Mouse (Mus musculus) frontal cortex, adult (tissue): ENCODE measurements around the gene Fam120a.
A peak's percentile ranks its signal among the peaks of the same experiment; 100 is the strongest.

Source experiments
- ATAC-seq: cut with Nextera tagmentation; 2 replicates; pipeline ENCODE4 v1.9.2; 2017; ENCODE audit warnings: mild to moderate bottlenecking, moderate library complexity, mixed read lengths; ENCODE audit not compliant: low TSS enrichment

Gene Fam120a

DNA sequence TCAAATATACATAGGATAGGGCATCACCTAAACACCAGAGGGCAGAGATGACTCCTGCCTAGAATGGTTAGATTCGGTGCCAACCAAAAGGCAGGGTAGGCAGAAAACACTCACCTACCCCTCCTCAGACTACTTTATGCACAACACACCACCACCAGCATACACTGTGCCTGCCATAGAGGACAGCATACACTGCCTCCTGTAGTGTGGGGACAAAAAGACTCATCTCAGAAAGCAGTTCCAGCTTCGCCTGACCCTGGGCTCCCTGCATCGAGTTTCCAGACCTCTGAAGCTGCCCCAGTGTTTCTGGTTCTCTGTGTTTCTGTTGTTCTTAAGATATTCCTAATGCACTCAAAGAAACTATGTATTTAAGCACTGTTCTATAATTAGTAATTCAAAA lies 54.7 kb downstream of the Fam120a start:
- no peak for ATAC-seq

GRCm38 (mm10) chr13:48911426-48911825 lies 56.4 kb downstream of the Fam120a start:
- no peak for ATAC-seq

- ATAC-seq: no peak
Observed at GRCm38 (mm10) chr13:48905458-48905857, 62.4 kb downstream of the Fam120a start.

DNA sequence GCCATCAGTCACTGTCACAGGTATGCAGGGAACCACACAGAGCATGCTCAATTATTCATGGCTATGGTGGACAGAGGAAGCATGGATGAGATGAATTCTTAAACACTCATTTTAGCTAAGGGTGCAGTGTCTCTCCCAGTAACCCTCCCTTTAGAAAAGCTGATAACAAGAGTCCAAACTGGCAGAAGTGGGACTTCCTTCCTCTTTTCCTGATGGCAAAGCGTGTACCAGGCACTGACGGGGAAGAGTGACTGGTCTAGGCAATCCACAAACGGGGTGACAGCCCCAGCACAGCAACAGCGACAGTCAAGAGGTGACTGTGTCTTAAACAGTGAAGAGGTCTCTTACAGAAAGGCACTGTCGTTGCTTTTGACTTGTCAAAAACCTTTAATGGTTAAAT lies 72.4 kb downstream of the Fam120a start:
- ATAC-seq: no peak

GRCm38 (mm10) chr13:48890260-48890960 lies 77.4 kb downstream of the Fam120a start:
- no peak for ATAC-seq

DNA sequence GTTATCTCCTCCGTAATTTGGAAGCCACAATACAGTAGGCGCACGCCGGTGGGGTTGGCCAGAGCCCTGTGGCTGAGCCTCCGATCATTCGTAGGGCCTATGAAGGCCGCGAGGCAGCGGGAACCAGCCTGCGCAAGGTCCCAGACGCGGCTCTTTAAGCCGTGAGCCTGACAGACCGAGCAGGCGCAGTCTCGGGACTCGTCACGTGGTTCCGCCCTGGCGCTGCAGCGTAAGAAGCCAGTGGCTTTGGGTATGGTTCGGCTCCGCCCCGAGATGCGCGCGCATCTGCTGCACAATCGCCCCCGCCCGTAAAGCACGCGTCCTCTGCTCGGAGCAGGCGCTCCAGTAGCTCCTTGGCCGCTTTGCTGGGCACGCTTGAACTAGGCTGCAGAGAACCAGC lies 89.3 kb downstream of the Fam120a start:
- peak; percentile 96 for ATAC-seq

GRCm38 (mm10) chr13:48877805-48878204 lies 90.0 kb downstream of the Fam120a start:
- ATAC-seq: peak; percentile 1; the same call in 1 of the 2 replicates

DNA sequence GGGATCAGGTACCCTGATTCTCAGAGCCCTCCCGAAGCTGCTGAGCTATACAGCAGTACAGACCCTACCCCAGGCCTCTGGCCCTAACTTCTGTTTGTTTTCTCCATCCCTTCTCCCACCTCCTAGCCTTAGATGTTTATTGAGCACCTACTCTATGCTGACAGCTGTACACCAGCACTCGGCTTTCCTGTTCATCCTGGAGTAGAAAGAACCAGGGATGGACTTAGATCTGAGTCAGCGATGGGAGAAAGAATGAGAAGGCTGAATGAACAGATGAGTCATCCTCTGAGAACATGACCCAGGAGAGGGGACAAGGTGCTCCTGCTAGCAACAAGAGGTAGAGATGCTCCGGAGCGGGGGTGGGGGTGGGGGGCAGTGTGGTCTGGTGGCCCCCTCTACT lies 95.1 kb downstream of the Fam120a start:
- ATAC-seq: no peak

DNA sequence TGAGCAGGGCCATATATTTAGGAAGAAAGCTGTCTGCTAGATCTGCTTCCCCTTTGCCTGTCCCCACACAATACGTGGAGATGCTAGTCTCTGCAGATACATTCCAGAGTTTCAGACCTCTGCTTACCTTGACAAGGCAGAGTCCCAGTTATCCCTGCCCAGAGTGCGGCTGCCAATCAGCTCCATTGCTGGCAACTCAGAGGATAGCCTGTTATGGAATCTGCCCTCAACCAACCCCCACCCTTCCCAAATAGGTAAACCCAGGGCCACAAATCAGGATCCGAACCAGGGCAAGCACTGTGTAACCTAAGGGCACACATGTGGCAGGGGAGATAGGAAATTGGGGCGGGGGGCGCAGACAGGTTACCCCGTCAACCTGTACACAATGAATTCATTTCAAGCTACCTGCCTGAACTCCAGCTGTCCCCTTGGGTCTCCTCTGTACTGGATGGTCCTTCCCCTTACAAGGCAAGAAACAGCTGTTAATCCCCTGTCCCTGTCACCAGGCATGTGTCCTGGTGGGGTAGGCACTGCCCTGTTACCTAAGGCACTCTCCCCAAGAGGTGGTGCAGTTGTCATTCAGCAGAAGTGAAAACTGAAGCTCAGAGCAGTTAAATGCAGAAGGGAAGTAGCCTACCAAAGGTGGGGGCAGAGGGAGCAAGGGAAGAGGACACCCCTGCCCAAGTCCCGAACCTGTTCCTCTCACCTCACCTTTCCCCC lies 95.8 kb downstream of the Fam120a start:
- no peak for ATAC-seq

DNA sequence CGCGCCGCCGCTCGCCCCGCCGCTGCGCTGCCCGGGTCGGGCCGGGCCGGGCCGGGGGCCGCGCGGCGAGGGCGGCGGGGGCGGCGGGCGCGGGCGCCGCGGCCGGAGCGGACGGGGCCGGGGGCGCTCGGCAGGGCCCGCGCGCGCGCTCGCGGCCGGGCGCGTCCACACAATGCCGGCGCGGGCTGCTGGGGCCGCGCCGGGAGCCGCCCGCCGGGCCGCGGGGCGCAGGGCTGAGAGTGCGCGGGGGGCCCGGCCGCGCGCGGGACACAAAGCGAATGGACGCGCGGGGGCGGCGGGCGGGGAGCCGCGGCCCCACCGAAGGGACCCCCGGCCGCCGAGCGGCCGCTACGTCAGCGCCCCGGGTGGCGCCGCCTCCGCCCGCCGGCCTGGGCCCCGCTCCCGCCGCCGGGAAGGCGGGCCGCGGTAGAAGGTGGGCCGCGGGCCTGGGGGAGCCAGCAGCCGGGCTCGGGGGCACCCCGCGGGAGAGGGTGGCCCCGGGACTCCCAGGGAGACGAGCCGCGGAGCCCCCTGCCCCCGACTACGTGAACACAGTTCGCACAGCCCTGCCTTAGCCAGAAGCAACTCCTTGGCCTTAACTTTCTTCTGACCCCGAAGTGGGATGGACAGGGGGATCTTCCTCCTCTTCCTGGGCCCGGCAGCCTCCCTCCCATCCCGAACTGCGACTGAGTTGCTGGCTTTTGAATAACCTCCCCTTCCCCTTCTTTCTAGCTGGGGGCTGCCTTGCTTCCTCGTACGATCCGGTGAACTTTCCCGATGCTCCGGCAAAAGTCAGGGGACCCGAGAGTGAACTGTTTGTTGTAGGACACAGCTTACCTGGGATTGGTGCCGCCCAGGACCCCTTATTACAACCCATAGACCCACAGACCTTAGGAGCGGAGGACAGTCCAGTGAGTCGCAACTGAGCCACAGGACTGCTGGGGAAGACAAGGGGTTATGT lies 96.8 kb downstream of the Fam120a start, which contains the start of gene Phf2:
TSS of gene Phf2 (minus strand) at position 349 of the 961 bp plus-strand sequence.
- peak; percentile 36 for ATAC-seq

- ATAC-seq: peak; percentile 8; the same call in 1 of the 2 replicates
Observed at GRCm38 (mm10) chr13:48869950-48870770, 97.7 kb downstream of the Fam120a start.

- ATAC-seq: no peak
Observed at GRCm38 (mm10) chr13:48869600-48869949, 98.2 kb downstream of the Fam120a start.

- no peak for ATAC-seq
Observed at GRCm38 (mm10) chr13:48869088-48869487, 98.7 kb downstream of the Fam120a start.

- ATAC-seq: no peak
Observed at GRCm38 (mm10) chr13:48864673-48865356, 103.0 kb downstream of the Fam120a start.

DNA sequence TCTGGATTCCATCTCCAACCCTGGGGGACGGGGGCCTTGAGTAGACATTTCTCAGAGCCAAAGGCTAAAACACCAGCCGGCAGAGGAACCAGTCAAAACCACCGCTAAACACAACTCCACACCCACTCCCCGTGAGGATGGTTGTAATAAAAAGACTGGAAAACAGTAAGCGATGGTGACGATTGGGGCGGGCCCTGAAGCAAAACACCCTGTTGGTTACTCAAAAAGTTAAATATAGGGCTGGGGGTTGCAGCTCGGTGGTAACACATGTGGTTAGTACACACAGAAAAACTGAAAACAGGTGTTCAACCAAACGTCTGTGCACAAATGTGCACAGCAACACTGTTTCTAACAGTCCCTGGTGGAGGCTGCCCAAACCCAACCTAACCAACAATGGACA lies 104.3 kb downstream of the Fam120a start:
- no peak for ATAC-seq

GRCm38 (mm10) chr13:48861913-48862312 lies 105.9 kb downstream of the Fam120a start:
- no peak for ATAC-seq

DNA sequence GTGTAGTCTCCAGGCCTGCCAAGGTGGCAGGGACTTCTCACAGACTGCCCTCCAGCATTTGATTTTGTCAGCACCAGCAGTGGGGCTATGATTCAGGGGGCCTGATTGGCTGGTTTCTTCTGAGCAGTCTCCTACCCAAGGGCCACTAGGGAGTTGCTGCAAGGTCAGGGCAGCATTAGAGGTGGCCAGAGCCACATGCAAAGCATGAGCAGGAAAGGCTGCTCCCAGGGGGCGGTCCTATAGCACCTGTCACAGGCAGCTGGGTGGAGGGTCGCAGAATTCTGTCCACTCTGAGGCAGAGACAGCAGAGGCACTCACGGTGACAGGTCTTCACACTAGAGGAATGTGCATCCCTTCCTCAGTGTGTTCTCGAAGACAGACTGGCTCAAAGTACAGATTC lies 109.0 kb downstream of the Fam120a start:
- no peak for ATAC-seq

DNA sequence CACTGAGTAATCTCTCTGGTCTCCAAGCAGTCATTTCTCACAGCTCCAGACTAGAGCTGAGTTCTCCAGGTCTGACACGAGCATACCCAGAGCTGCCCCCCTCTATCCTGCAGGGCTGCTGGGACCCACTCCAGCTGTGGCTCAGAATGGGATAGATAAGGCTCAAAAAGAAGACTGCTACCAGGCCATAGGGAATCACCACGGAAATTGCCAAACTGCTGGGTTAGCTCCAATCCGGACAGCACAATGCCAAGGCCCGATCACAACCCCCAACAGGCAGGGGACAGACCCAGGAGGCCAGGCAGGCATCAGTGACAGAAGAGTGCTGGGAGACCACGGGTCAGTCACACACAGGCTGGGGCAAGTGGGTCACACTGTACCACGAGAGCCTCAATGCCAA lies 109.8 kb downstream of the Fam120a start:
- no peak for ATAC-seq

GRCm38 (mm10) chr13:48857246-48857932 lies 110.4 kb downstream of the Fam120a start:
- no peak for ATAC-seq

DNA sequence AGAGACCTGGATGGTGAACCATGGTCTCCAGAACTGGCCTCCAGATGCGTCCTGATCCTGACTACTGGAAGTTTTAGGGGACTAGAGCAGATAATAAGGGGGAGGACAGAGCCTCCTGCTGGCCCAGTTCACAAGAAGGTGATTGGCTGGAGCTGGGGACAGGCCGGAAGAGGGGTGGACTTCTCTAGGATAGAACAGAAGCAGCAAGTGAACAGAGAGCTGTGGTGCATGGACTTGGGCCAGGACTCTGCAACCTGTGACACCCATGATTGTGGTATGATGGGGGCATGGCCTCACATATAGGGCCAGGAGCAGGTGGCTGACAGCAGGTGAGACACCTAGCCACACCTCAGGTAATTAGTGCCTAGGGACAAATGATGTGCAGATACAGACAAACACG lies 113.9 kb downstream of the Fam120a start:
- no peak for ATAC-seq
